Mouse (Mus musculus) CH12.LX (cell line): Measurements from ENCODE around the gene Rasa3.

Experiments
- BHLHE40 ChIP-seq: IDR thresholded peaks from 2 replicates; pipeline ENCODE4 v1.6.1; 2011; ENCODE audit warnings: mild to moderate bottlenecking, low read depth, low read length, improper control_type of control experiment
- CHD2 ChIP-seq: IDR thresholded peaks from 2 replicates; pipeline ENCODE4 v1.6.1; 2011; ENCODE audit warnings: low read length, improper control_type of control experiment
- CTCF ChIP-seq, 2 experiments: IDR thresholded peaks in 1 of 2; conservative IDR thresholded peaks in 1 of 2; 2 replicates each; pipeline ENCODE4 v1.5.1; 2011 to 2012; ENCODE audit warnings: low read depth in 2 of 2, low read length in 2 of 2, improper control_type of control experiment in 1 of 2, inconsistent platforms in 1 of 2, mild to moderate bottlenecking in 1 of 2, moderate library complexity in 1 of 2
- GABPA ChIP-seq: IDR thresholded peaks from 2 replicates; pipeline ENCODE4 v1.6.1; 2012; ENCODE audit warnings: low read depth, low read length, improper control_type of control experiment, inconsistent platforms; ENCODE audit not compliant: insufficient replicate concordance
- IRF4 ChIP-seq: IDR thresholded peaks from 2 replicates; pipeline ENCODE4 v1.6.1; 2014; ENCODE audit warnings: low read depth, mild to moderate bottlenecking, inconsistent platforms, low read length, improper control_type of control experiment
- KAT2A ChIP-seq: IDR thresholded peaks from 2 replicates; pipeline ENCODE4 v1.6.1; 2012; ENCODE audit warnings: low read length, improper control_type of control experiment, inconsistent platforms; ENCODE audit not compliant: insufficient replicate concordance
- MAX ChIP-seq: IDR thresholded peaks from 2 replicates; pipeline ENCODE4 v1.6.1; 2011; ENCODE audit warnings: low read length, improper control_type of control experiment
- POLR2A ChIP-seq: IDR thresholded peaks from 2 replicates; pipeline ENCODE4 v1.6.1; 2011; ENCODE audit warnings: low read depth, mild to moderate bottlenecking, improper control_type of control experiment, low read length
- RAD21 ChIP-seq: IDR thresholded peaks from 2 replicates; pipeline ENCODE4 v1.6.1; 2011; ENCODE audit warnings: low read depth, mild to moderate bottlenecking, low read length, improper control_type of control experiment, moderate library complexity
- RCOR1 ChIP-seq: conservative IDR thresholded peaks from 2 replicates; pipeline ENCODE4 v1.6.1; 2012; ENCODE audit warnings: low read depth, mild to moderate bottlenecking, inconsistent platforms, low read length, improper control_type of control experiment
- TCF12 ChIP-seq: IDR thresholded peaks from 2 replicates; pipeline ENCODE4 v1.6.1; 2014; ENCODE audit warnings: low read depth, mild to moderate bottlenecking, inconsistent platforms, low read length, improper control_type of control experiment
- USF2 ChIP-seq: conservative IDR thresholded peaks from 2 replicates; pipeline ENCODE4 v1.6.1; 2011; ENCODE audit warnings: low read depth, low read length, improper control_type of control experiment

DNA sequence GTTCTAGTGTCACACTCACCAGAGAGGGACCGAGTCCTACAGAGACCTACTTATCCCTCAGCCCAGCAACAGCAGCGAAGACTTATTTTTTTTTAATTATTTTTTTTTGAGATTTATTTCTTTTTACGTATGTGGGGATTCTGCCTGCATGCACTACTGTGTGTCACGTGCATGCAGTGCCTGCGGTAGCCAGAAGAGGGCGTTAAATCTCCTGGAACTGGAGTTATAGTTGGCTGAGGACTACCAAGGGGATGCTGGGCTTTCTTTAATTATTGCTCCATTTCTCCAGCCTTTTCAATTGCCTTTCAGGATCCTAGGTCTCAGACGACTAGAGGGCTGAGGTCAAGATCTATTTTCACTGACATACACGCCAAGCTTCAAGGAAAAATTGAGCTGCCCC is 74.8 kb downstream of the Rasa3 start:
- TF ChIP-seq CHD2 (no peak), CTCF (conservative IDR thresholded peaks at IDR 0.05 in 1 of 2, IDR thresholded peaks at IDR 0.05 in 1 of 2; ENCODE audit: low read depth in 2 of 2, low read length in 2 of 2) (peak; percentile 50 to 62), IRF4 (no peak), TCF12 (no peak), POLR2A (no peak), USF2 (no peak), RCOR1 (no peak), RAD21 (peak; percentile 52), GABPA (no peak), MAX (no peak), BHLHE40 (no peak), KAT2A (no peak)
